Mouse (Mus musculus): ENCODE results near the gene Klf16. TPM values are rescaled to one million over a fixed set of nuclear protein-coding genes. Genes with fewer than 3 reads are reported as not detected.
A peak's percentile ranks its signal among the peaks of the same experiment; 100 is the strongest.
"Not testable (repeated sequence)": the region's sequence is repeated elsewhere in the genome, so short reads cannot be mapped to it uniquely, and the experiment has no call there.

Klf16 gene
- polyA plus RNA-seq, 1 experiment from 2014 or later = 11.8 TPM

DNA sequence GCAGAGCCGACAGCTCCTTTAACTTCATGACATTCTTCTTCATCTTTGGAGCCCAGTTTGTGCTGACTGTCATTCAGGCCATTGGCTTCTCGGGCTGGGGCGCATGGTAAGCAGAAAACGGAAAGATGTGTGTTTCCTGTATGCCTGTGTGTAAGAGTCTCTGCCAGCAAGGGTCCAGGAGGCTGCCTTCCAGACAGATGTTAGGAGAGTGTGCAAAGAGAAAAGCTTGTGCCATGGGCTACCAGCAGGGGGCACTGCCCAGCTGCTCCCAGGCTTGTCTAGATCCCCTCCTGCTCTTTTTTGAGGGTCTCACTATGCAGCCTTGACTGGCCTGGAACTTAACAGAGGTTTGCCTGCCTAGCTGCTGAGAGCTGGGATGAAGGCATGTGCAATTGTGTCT, 33.9 kb upstream of the Klf16 start:
- Histone ChIP-seq H3K27me3 (ENCODE audit: insufficient read depth, low read length) (no peaks in the 10 kb centered on the region), H3K4me3 (ENCODE audit: low read depth, low read length) (no peak overlapping the region), H3K4me2 (no peak overlapping the region), H3K9ac (no peak overlapping the region), H3K36me3 (ENCODE audit: insufficient read depth) (peaks cover 90% of the 10 kb centered on the region), H3K9me3 (ENCODE audit: low read depth, low read length) (no peaks in the 10 kb centered on the region), H3K4me1 (ENCODE audit: insufficient read depth) (no peaks in the 10 kb centered on the region), H3K27ac (ENCODE audit: low read depth) (no peak overlapping the region)
- ATAC-seq (ENCODE audit: insufficient read depth) (no peak), DNase-seq (peak; percentile 70)
- TF ChIP-seq CTCF (IDR thresholded peaks at IDR 0.05; ENCODE audit: low read depth) = peak; percentile 86
- WGBS = 55% methylated on average over 4 of the region's 4 CpGs

DNA sequence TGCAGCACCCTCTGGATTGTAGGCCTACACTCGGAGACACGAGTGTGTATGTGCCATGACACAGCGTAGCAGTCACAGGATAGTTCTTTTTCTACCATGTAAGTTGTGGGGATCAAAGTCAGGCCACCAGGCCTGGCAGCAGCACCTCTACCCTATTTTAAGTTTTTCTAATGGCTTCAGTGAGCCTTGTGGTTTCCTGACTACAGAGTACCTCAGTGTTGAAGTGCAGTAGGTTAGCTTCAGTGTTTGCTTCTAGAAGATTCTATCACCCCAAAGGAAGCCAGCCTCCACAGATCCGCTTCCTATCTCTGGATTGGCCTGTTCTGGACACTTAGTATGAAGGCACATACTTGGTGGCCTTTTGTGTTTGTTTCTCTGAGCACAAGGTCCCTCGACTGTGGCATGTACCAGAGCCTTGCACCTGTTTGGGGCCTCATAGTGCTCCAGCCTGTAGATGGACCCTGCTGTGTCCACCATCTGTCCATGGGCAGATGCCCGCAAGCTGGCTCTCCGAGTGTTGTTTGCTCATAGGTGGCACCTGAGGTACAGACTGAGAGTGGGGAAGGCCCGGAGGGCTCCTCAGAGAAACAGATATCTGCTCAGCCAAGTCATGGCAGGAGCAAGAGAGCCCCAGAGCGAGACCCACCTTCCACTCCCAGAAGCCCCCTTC, 33.1 kb upstream of the Klf16 start:
- Histone ChIP-seq H3K4me3 (ENCODE audit: low read depth, low read length) (no peak overlapping the region), H3K36me3 (ENCODE audit: insufficient read depth) (peaks cover 86% of the 10 kb centered on the region), H3K27ac (ENCODE audit: low read depth) (no peak overlapping the region), H3K9me3 (ENCODE audit: low read depth, low read length) (no peaks in the 10 kb centered on the region), H3K9ac (no peak overlapping the region), H3K4me1 (ENCODE audit: insufficient read depth) (no peaks in the 10 kb centered on the region), H3K4me2 (no peak overlapping the region), H3K27me3 (ENCODE audit: insufficient read depth, low read length) (no peaks in the 10 kb centered on the region)
- DNase-seq (no peak), ATAC-seq (ENCODE audit: insufficient read depth) (no peak)
- TF ChIP-seq CTCF (IDR thresholded peaks at IDR 0.05; ENCODE audit: low read depth) = no peak
- 87% methylated on average over 9 of the region's 9 CpGs for WGBS

- no peak for DNase-seq
- peaks cover 78% of the 10 kb centered on the region for H3K36me3 ChIP-seq (ENCODE audit: insufficient read depth)
- WGBS = 81% methylated on average over 10 of the region's 10 CpGs
These were observed 32.3 kb upstream of the Klf16 start for GRCm38 (mm10) chr10:80609269-80609924.

DNA sequence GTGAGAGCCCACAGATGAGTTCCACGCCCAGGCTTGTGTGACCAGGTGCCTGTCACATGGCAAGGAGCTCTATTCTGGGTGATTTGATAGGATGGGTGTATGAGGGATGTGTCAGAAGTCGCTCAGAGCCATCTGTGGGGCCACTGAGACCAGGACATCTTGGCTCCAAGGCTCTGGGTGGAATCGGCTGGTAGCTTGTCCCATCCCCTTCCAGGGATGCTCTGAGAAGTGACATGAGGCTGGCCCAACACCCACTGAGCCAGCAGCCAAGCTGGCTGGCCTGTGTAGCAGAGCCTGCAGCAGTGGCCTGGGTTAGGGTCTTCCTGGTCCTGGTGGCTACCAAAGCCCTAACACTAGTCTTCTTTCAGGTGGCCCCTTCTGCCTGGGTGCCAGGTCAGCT, 31.3 kb upstream of the Klf16 start:
- no peaks in the 10 kb centered on the region for H3K27me3 ChIP-seq (ENCODE audit: insufficient read depth, low read length)
- peaks cover 71% of the 10 kb centered on the region for H3K36me3 ChIP-seq (ENCODE audit: insufficient read depth)
- DNase-seq (no peak), ATAC-seq (ENCODE audit: insufficient read depth) (no peak)
- WGBS = 84% methylated on average over 3 of the region's 3 CpGs
- peaks cover 6% of the 10 kb centered on the region; the same call in 1 of the 2 replicates for H3K4me1 ChIP-seq (ENCODE audit: insufficient read depth)
- no peak overlapping the region for H3K4me2 ChIP-seq
- no peak overlapping the region for H3K9ac ChIP-seq
- TF ChIP-seq CTCF (IDR thresholded peaks at IDR 0.05; ENCODE audit: low read depth) = no peak
- H3K4me3 ChIP-seq (ENCODE audit: low read depth, low read length) = no peak overlapping the region
- H3K9me3 ChIP-seq (ENCODE audit: low read depth, low read length) = no peaks in the 10 kb centered on the region
- no peak overlapping the region for H3K27ac ChIP-seq (ENCODE audit: low read depth)

More at GRCm38 (mm10) chr10:80609269-80609924, 32.3 kb upstream of the Klf16 start:
- H3K27me3 ChIP-seq (ENCODE audit: insufficient read depth, low read length) = no peaks in the 10 kb centered on the region
- H3K9ac ChIP-seq = no peak overlapping the region
- H3K4me1 ChIP-seq (ENCODE audit: insufficient read depth) = no peaks in the 10 kb centered on the region
- H3K27ac ChIP-seq (ENCODE audit: low read depth) = no peak overlapping the region
- H3K9me3 ChIP-seq (ENCODE audit: low read depth, low read length) = no peaks in the 10 kb centered on the region
- H3K4me3 ChIP-seq (ENCODE audit: low read depth, low read length) = no peak overlapping the region
- no peak for TF ChIP-seq CTCF (IDR thresholded peaks at IDR 0.05; ENCODE audit: low read depth)
- H3K4me2 ChIP-seq = no peak overlapping the region
- no peak for ATAC-seq (ENCODE audit: insufficient read depth)

- TF ChIP-seq CTCF (IDR thresholded peaks at IDR 0.05; ENCODE audit: low read depth) = no peak
- peaks cover 56% of the 10 kb centered on the region for H3K36me3 ChIP-seq (ENCODE audit: insufficient read depth)
- no peak overlapping the region for H3K27ac ChIP-seq (ENCODE audit: low read depth)
- no peak overlapping the region for H3K4me2 ChIP-seq
- H3K9me3 ChIP-seq (ENCODE audit: low read depth, low read length) = no peaks in the 10 kb centered on the region
- peaks cover 10% of the 10 kb centered on the region for H3K4me1 ChIP-seq (ENCODE audit: insufficient read depth)
- no peak overlapping the region for H3K9ac ChIP-seq
- H3K4me3 ChIP-seq (ENCODE audit: low read depth, low read length) = no peak overlapping the region
- DNase-seq (no peak), ATAC-seq (ENCODE audit: insufficient read depth) (no peak)
- H3K27me3 ChIP-seq (ENCODE audit: insufficient read depth, low read length) = no peaks in the 10 kb centered on the region
- 92% methylated on average over 34 of the region's 34 CpGs for WGBS
These were observed 29.7 kb upstream of the Klf16 start for GRCm38 (mm10) chr10:80606737-80607350.

DNA sequence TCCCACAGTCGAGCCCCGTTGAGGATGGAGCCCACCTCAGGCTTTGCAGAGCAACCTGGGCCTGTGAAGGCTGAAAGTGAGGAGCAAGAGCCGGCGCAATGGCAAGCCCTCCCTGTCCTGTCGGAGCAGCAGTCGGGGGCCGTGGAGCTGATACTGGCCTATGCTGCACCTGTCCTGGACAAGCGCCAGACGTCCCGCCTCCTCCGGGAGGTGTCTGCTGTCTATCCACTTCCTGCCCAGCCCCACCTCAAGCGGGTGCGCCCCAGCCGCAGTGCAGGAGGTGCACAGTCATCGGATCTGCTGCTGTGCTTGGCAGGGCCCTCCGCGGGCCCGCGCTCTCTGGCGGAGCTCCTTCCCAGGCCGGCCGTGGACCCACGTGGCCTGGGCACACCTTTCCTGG, 29.2 kb upstream of the Klf16 start:
- WGBS = 82% methylated on average over 23 of the region's 23 CpGs

GRCm38 (mm10) chr10:80605721-80606120, 28.6 kb upstream of the Klf16 start, which contains the start of gene Gm49322:
Gene Gm49322, plus strand, starts transcription at chr10:80606021.
- H3K4me2 ChIP-seq; H3K9me3 ChIP-seq (ENCODE audit: low read depth, low read length); H3K27ac ChIP-seq (ENCODE audit: low read depth); DNase-seq; ATAC-seq (ENCODE audit: insufficient read depth); H3K9ac ChIP-seq; H3K27me3 ChIP-seq (ENCODE audit: insufficient read depth, low read length); H3K4me3 ChIP-seq (ENCODE audit: low read depth, low read length): not testable (repeated sequence)
- 73% methylated on average over 4 of the region's 4 CpGs for WGBS
- Histone ChIP-seq H3K4me1 (ENCODE audit: insufficient read depth) (peaks cover 10% of the 10 kb centered on the region), H3K36me3 (ENCODE audit: insufficient read depth) (peaks cover 47% of the 10 kb centered on the region)

More for the DNA sequence above, 29.2 kb upstream of the Klf16 start:
- DNase-seq (no peak), ATAC-seq (ENCODE audit: insufficient read depth) (no peak)
- no peak overlapping the region for H3K4me3 ChIP-seq (ENCODE audit: low read depth, low read length)
- TF ChIP-seq CTCF (IDR thresholded peaks at IDR 0.05; ENCODE audit: low read depth) = no peak
- H3K27me3 ChIP-seq (ENCODE audit: insufficient read depth, low read length) = no peaks in the 10 kb centered on the region
- no peak overlapping the region for H3K9ac ChIP-seq
- H3K9me3 ChIP-seq (ENCODE audit: low read depth, low read length) = no peaks in the 10 kb centered on the region
- peaks cover 10% of the 10 kb centered on the region for H3K4me1 ChIP-seq (ENCODE audit: insufficient read depth)
- peaks cover 52% of the 10 kb centered on the region for H3K36me3 ChIP-seq (ENCODE audit: insufficient read depth)
- H3K4me2 ChIP-seq = no peak overlapping the region
- H3K27ac ChIP-seq (ENCODE audit: low read depth) = no peak overlapping the region

Measured in lung, embryonic 14.5 days (tissue).